Mouse (Mus musculus): ENCODE results near the gene Pld1.
"Not testable (repeated sequence)": the region's sequence is repeated elsewhere in the genome, so short reads cannot be mapped to it uniquely, and the experiment has no call there.

Pld1 gene

DNA sequence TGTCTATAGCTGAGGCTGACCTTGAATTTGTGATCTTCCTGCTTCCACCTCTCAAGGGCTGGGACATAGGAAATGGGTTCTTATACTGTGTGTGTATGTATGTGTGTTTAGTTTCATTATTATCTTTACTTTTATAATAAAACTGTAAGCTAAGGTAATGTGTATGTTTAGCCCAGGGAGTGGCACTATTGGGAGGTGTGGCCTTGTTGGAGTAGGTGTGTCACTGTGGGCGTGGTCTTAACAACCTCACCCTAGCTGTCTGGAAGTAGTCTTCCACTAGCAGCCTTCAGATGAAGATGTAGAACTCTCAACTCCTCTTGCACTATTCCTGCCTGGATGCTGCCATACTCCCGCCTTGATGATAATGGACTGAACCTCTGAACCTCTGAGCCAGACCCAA is 6.9 kb downstream of the Pld1 start:
- DNase-seq: not testable (repeated sequence)

DNA sequence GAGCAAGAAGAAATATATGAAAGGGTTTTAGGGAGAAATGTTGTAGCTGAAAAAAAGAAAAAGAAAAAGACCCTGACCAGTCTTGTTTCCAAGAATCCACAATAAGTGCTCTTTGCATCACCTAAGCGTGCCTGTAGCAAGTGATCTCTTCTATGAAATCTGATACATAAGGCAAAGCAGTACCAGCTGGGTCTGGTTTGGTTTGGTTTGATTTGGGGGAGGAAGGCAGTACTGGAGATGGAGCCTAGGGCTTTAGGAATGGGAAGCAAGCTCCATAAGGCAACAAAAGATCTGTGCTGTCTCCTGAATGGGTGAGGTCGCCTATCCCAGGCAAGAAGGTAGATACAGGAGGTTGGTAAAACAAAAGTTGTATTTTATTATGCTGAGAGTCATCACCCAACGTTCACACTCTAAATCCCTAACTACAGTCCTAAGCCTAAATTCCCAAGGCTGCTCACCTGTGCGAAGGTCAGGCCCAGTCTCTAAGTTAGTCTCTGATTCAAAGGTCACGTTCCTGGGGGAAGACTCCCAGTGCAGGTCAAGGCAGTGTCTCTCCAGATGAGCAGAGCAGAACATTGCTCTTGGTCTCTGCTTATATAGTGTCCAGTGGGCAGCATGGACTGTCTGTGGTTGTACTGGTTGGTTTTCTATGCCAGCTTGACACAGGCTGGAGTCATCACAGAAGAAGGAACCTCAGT is 10.8 kb downstream of the Pld1 start:
- DNase-seq: no peak

DNA sequence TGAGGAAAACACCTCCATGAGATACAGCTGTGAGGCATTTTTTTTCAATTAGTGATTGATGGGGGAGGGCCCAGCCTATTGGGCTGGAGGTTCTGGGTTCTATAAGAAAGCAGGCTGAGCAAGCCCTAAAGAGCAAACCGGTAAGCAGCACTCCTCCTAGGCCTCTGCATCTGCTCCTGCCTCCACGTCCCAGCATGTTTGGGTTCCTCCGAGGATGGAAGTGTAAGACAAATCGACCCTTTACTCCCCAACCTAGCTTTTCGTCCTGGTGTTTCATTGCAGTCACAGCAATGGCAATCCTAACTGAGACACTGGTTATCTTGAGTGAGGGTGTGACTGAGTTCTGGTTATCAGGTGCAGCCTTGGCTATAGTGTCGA is 11.4 kb downstream of the Pld1 start:
- DNase-seq: no peak

DNA sequence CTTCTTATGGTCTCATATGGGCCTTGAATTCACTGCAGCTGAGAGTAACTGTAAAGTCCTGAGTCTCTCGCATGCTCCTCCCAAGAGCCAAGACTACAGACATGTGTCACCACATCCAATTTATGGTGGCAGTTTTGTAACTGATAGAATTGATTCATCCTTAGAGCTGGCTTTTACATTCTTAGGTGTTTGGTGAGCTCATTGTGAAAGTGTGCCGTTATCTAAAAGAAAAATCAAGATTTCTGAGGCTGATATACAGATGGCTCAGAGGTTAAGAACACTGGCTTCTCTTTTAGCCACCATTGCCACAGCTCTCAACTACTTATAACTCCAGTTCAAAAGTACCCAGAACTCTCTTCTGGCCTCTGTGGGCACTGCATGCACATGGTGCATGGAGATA is 12.2 kb downstream of the Pld1 start:
- DNase-seq: no peak

DNA sequence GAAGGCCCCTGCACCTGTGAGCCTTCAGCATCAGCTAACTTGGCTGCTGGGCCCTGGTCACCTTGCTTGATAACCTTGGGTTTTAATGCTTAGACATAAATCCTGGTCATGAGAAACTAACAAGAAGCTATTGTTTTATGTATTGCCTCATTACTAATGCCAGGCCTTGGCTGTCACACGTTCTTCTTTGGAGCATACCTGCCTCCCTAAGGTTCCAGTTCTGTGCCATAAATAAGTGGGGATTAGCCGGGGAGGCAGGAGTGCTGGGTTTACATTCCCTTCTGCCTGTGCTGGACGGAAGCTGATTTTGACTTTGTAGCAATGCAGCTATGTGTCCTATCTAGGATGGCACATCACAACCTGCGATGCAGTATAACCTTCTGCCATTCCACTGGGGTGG is 13.2 kb downstream of the Pld1 start:
- DNase-seq: no peak

DNA sequence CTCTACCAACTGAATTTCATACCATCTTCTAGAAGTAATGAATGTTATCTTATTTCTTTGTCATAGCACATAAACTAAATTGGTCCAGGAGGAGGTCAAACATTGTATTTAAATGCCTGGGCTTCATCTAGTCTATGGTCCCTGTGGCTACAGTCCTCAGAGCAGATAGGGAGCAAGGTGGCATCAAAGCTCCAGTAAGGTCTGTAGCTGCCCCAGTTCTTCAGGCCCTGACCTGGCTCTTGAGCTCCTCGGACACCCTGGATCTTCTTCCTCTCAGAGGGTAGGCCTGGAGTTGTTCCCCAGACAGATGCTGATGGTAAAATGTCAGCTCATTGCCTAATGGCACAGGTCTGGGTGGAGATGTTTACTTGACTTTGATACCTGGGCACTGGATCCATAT is 17.5 kb downstream of the Pld1 start:
- no peak for DNase-seq

DNA sequence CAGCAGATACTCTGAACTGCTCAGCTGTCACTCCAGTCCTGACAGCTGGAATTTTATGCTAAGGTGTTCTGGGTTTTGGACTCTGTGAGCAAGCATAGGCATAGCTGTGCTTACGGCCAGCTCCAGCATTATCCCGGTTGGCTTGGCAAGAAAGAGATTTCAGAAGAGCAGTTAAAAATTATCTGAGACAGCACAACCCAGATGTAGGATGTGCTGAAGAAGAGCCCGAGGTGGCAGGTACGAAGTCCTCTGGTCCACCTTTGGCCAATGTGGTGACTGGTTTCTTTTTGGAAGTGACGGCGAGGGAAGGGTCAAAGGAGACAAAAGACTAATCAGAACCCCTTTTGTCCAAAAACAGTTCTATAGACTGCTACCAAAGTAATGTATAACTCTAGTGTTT is 20.7 kb downstream of the Pld1 start:
- DNase-seq: no peak

DNA sequence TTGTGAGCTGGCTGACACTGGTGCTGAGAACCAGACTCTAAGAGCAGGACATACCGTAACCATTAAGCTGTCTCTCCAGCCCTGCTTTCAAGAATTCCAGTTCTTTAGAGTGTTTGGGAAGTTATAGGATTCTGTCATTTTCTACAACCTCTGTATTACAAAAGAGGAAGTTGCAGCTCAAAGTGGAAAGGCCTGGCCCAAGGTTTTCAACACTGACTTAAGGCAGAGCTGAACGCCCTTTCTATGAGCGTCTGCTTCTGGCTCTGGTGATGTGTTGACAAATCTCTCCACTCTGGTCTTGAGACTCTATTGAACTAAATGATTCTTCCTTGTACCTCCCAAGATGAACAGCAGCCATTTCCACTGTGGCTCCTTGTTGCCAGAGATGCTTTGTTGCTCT is 22.7 kb downstream of the Pld1 start:
- DNase-seq: no peak

DNA sequence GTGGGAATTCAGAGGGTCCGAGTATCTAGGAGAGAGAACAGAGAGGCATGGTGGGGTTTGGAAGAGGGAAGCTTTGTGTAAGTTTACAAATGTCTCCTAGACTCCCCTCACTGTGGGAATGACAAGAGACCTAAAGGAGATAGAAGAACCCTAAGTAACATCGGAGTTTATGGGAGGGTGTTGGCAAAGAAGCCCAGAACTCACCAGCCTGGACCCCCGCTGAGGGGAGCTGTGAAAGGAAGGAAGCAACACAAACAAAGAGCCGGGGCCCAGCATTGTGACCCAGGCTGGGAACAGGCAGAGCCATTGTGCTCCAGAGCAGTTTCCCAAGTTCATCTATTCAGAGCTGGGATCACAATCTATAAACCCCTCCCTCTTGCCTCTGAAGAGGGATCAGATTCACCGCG is 25.3 kb downstream of the Pld1 start:
- no peak for DNase-seq

DNA sequence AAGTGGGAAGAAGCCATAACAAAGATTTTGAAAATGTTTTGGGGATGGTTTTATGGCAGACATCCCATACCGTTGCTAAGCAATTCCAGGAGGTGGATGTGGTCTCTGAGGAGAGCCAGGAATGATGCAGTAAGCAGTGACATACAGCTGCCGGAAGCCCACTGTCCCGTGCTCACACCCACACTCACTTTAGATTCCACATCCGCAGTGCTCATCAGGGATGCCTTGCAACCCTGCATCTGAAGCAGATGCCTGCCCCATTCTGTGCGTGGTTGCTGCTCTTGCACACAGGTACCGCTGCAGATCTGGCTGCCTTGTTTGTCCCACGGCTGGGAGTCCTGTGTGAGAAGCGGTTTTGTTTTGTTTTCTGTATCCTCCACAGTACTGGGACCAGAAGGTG is 30.2 kb downstream of the Pld1 start:
- DNase-seq: no peak

DNA sequence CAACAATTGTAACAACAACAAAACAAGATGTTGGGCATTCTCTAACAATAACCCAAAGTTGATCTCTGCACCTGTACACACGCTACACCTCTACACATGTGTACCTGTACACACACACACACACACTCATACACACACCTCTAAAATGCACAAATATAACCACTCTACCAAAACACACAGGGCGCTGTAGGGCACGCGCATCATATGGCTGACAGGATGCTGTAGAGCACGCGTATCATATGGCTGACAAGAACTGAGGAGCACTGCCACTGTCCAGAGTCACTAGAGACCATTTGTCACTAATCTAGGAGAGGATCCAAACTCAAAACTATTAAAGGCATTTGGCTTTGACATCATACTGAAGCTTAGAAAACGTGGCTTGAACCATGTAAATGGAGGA is 35.4 kb downstream of the Pld1 start:
- no peak for DNase-seq

DNA sequence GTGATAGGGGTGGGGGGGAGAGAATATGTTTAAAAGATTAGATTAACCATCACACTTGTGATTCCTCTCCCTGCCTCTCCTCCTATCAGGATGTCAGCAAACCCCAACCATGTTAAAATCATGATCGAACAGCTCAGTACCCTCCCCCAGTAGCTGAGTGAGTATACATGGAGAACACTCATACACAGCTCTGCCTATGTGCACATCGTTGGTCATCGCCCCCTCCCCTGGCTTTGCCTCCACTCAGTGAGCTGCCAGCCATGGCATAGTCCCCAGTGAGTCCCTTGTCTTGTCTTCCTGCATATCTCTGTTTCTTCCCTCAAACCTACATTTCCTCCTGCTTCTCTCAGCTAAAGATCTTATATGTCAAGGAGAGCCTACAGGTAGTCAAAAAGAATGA is 36.5 kb downstream of the Pld1 start:
- no peak for DNase-seq

DNA sequence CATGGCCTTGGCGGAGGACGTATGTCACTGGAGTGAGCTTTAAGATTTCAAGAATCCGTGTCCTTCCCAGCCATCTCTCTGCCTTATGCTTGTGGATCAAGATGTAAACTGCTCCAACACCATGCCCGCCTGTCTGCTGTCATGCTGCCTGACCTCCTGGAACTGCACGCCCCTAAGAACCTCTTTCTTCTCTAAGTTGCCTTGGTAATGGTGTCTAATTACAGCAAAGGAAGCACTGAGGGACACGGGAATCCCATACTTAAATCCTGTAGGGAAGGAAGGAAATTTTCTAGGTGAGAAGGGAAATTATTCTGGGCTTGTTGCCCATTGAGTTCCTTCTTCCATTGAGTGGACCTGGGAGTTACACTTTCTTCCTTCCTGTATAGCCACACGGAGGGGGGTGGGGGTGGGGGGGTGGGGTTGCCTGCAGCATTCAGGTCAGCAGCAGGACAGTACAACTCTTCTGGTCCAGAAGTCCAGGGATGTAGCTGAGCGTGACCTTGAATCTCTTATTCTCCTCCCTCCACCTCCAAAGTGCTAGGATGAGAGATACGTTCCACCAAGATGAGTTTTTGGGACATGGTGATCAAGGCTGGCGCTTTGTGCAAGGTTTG is 38.5 kb downstream of the Pld1 start:
- no peak for DNase-seq

DNA sequence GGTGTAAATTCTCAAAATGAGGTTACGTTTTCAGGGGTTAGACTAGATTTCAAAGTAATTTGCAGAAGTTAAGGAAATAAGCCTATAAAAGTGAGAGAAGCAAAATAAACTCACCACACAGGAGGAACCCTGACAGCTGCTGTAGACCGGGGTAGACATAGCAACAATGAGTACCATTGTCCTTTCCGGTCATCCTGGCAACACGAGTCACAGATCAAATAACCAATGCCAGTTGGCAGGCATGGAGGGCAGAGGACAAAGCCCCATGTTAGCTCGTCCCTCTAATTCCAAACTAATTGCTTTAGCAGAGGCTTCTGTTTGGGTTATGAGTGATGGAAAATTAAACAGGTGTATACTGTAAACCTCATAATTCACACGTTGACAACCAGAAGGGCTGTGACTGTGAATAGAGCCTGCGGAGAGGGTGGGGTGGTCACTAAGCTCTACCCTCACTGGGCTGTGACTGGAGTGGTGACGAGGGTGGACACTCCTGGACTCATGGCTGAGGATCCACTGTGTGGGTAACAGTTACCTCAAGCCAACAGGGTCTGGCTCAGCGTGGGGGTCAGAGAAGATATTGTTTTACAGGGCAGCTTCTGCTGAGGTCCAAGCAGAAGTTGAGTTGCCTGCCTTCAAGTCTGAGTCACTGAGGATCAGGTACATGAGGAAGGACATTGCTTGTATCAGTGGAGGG is 39.7 kb downstream of the Pld1 start:
- DNase-seq: no peak

DNA sequence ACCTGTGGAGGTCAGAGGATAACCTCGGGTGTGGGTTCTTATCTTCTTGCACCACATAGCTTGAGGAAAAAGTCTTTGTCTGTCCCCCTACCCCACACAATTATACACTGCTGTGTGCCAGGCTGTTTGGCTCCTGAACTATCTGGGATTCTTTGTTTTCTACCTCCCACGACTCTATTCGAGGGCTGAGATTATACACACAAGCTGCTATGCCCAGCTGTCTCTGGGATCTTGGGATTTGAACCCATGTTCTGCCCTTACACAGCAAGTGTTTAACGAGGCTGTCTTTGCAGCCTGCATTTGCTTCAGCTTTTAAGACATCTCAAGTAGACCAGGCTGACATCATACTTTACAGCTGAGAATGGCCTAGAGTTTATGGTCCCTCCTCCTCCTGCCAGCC is 43.1 kb downstream of the Pld1 start:
- DNase-seq: peak in 1 of 2 experiments; percentile 9

DNA sequence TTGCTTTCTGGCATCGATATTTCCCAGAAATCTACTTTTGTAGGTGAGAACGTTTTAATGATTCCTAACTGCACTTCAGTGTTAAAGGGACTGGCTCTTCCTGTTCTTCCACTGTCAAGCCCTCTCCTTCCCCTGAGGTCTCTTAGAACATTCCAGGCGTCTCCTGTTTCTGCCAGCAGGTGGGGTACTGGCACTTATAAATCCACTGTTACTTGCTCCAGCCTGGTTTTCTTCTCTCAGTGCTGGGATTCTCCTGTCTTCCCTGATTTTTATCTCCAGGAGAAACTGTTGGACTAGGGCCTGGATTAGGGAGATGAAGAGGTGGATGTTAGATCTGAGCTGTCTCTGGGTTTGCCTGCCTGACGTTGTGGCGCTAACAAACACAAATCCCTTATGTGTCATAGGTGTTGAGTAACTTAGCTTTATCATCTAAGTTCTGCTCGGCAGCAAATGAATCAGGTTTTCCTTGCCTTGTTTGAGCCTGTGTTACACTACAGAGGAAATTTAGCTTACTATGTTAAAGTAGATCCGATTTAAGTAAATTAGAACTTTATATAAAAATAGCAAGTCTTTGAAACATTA is 44.0 kb downstream of the Pld1 start:
- DNase-seq: peak; percentile 74 to 79

DNA sequence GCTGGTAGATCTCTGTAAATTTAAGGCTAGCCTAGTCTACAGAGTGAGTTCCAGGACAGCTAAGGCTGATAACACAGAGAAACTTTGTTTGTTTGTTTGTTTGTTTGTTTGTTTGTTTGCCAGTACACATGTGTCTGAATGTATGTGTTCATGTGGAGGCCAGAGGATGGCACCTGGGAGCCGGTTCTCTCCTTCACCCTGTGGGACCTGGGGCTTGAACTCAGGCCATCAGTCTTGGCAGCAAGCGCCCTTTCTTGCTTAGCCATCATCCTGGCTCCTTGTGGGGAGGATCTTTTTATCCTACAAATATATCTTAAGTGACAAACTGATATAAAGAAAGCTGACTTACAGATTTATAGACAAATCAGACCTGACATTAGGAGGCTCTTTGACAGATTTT is 44.8 kb downstream of the Pld1 start:
- DNase-seq: peak; percentile 7 to 16

DNA sequence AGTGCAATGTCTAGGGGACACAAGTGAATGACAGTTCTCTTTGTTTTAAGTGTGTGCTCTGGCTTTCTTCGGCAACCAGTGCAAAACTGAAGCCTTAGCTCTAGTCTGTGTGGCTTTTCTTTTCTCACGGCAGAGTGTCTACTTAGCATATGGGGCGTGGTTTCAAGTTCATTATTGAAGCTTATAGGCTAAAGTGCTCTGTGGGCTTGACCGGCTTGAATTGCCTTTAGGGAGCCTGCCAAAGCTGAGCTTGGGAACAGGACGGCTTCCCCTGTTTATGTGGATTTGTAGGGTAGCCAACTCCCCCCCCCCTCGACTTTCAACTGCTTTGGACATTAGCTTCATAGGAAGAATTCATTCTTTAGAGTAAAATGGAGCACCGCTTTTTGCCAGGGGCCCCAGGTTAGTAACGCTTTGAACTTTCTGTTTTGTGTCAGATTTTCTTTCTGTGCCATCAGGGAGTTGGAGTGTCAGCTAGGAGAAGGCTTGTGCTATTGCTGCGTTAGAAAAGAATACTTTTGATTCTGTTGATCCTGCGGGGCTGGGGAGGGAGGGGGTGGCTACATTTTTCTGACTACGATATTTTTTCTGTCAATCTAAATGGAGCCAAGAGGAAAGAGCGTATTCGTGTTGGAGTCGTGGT is 45.6 kb downstream of the Pld1 start:
- DNase-seq: peak; percentile 38 to 44

DNA sequence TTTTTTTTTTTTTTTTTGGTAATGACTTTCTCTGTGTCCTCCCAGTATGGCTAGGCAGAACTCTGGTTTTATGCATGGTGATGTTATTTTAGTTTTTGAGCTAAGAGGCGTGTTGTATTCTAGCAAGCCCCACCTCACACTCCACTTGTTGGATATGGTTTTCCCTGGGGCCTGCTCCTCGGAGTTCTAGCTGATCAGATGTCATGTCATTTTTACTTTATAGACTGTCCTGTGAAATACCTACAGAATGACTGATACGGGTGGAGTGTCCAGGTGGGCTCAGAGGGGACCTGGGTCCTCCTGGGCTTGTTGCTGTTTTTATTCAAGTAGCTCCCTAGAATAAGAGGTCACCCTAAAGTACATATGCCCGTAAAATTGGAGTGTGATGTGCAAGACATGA is 46.1 kb downstream of the Pld1 start:
- no peak for DNase-seq

DNA sequence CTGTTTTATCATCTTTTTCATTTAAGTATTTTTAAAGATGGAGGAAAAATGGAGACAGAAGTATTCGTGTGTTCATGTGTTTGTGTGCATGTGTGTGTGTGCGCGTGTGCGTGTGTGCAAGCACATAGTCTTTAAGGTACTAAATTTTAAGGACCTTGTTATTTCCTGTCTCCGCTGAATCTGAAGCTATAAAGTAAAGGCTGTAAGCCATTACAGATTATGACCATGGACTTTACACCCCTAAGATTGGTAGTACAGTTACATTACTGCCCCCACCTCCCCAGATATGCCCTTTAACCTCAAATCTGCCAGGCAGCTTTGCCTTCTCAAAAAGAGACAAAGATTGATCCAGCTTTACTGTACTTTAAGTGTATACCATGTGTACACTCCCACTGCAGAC is 46.8 kb downstream of the Pld1 start:
- DNase-seq: no peak

DNA sequence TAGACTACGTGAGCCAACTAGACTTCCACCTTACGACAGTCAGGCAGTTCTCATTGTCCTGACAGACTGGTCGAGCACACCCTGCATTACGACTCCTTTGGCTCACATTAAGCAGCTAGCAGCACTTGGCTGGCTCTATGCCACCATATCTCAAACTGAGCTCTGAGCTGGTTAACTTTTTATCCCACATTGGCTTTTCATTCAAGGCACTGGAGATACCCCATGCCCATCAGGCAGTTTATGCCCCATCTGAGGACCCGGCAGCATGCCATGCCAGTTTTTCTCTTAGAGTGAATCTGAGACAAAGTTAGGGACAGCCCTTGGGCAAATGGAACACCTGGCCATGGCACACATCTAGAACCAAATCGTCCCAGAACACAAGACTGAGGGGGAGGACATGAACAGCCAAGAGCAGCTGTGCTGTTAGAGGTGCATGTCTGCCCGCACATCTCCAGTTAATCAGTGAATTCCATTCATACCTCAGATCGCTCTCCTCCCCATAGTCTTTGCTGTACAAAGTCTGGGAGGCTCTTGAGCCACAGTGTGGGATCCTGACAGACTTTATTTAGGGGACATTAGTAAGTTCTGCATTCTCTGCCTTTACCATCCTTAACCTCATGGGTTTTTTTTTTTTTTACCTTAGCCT is 49.5 kb downstream of the Pld1 start:
- peak in 1 of 2 experiments; percentile 6 for DNase-seq

DNA sequence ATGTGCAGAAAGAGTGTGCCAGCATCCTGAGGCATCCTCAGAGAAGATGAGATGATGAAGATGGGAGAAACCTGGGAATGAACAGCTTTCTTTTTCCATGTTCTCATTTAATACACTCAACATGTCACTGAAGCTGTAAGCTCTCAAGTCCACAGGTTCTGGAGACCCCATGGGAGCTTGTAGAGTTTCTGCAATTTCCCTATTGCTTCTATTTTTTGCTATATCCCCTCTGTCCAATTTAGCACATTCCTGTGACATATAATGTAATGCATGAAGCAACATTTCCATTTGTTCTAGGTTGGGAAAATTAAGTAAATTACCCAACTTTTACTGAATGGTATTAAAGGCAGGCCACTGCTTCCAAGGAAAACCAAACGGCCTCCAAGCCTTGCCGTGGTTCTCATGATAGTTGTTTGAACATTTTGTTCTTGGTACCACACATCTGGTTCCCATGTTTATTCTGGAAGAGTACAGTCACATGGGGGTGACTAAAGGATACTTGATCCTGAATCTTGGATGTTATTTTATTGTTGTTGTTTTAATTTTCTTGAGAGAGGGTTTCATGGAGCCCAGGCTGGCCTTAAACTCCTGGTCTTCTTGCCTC is 52.7 kb downstream of the Pld1 start:
- DNase-seq: no peak

Data from cerebellum, postnatal 14 days (tissue).